Mouse (Mus musculus): ENCODE results near the gene Rapgefl1.

Rapgefl1 gene

DNA sequence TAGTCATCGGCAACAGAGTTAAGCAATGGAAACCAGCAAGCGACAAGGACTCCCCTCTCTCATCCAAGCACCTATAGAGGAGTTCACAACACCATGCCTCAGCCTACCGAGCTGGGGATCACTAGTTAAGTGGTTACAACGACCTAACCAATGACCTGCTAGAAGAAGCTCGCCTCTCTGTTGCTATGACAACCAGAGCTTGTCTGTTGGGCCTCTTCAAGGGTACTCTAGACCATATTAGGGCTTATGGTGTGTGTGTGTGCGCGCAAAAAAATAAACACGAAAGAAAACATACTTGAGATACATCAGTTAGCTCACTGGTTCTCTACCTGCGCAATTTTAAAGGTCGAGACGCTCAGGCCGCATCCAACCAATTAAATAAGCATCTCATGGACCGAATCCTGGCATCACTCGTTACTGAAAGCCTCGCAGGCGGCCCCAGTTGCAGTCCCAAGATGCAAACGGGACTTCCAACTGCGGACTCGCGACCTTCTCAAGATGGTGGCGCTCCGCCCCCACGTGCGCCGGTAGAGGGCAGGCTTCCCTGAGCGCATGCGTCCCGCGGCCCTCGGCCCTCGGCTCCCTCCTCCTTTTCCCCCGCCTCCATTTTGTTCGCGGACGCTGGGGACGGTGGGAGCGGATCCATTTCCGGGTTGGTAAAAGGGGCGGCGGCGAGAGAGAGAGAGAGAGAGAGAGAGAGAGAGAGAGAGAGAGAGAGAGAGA is 26.6 kb downstream of the Rapgefl1 start, which contains the start of gene Wipf2:
TSS of gene Wipf2 (plus strand) at position 611 of the 723 bp plus-strand sequence.
- DNase-seq: peak; percentile 99

DNA sequence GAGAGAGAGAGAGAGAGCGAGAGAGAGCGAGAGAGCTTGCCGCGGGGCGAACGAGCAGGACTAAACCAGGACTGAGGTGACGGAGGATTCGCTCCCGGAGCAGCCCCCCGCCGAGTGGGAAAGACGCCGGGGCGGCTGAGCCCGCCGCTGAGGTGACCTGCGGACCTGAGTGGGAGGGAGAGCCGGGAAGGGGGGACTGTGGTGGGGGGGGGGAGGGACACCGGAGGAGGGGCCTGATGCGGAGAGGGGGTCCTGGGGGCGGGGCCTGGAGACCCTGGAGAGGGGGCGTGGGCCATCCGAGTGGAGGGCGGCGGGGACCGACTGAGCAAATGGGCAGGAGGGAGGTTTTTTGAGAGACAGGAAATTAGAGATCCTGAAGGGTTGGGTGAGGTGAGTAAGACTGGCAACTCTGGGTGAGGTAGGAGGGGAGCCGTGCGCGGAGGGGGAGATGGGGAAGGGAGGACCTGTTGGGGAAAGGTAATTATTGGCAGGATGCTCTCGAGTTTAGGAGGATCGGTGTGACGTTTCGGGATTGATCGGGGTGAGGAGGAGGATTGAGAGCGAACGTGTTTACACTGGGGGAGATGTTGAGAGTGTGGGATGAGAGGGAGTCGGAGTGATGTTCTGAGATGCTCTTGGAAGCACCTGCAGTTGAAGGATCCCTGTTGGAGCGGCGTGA is 27.3 kb downstream of the Rapgefl1 start:
- DNase-seq: peak; percentile 89

DNA sequence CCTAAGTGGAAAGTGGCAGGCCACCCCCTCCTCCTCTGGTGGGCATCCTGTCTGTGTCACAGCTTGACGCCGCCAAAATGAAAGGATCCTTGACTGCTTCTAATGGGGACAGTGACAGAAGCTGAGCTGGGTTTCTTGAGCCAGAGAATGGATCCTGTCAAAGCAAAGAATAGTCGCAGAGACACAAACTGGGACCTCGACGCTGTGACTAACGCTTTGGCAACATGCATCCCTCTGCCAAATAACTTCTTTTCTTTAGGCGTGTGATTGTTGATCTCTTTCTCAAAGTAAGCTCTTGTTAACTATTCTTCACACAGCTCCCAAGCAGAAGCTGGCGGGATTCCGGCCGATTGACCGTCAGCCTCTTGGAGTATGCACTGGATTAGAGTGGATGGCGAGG is 30.7 kb downstream of the Rapgefl1 start:
- peak; percentile 29 for DNase-seq

DNA sequence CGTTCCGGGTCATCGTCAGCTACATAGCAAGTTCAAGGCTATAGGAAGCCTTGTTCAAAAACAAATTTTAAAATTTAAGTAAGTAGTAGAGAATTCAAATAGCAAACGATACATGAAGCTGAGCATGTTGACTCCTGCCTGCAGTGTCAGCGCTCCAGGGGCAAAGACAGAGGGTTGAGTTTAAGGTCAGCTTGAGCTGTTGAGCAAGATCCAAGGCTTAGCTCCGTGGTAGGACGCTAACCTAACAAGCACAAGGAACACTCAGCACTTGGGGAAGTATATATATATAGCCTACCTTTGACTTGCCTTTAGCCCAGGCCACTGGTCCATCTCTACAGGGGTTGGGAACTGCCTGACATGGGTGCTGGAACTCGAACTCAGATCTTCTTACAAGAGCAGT is 33.3 kb downstream of the Rapgefl1 start:
- no peak for DNase-seq

DNA sequence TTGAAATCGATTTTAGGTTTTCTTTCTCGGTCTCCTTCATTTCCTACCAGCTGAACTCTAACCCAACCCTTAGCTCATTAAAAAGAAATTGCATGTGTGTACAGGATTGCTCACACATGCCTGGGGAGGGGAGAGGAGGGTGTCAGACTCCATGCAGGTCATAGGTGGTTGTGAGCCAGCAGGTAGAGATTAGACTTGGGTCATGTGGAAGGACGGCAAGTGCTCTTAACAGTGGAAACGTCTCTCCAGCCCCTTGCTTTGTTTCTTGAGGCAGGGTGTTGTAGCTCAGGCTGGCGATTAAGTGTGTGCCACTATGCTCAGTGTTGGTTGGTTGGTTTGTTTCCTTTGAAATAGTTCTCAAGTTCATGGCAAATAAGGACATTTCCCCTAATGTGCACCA is 34.2 kb downstream of the Rapgefl1 start:
- no peak for DNase-seq

DNA sequence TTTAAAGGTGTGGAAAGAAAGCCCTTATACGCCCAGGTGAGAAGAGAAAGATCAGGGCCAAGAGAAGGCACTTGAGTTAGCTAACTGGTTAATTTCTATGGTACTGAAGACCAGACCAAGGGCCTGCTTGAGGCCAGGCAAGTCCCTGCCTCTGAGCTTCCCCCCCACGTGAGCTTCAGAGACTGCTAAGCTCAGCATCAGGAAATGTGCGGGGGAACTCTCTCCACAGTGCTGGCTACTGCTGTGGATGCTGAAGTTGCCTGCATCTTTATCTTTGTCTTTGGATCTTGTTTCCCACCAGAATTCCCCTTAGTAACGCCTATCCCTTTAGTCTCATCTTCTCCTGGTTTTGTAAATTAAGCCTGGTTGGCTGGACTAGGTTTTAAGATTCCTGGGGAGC is 34.8 kb downstream of the Rapgefl1 start:
- no peak for DNase-seq

DNA sequence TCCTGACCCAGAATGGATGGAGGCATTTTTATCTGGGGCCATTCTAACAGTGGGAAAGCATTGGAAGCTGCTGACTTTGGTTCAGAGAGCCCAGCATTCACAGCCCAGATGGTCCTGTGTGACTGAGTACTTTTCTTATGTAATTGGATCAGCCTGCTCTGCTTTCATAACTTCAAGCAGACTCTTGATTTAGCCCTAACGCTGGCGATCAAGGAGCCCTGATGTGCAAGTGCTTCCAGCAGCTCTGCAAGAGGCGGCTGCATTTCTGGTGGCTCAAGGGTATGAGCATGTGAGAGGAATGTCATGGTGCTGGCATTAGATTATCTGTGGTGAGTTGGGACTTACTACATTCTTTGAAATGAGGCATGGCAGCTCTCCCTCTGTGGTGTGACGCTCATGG is 35.5 kb downstream of the Rapgefl1 start:
- no peak for DNase-seq

DNA sequence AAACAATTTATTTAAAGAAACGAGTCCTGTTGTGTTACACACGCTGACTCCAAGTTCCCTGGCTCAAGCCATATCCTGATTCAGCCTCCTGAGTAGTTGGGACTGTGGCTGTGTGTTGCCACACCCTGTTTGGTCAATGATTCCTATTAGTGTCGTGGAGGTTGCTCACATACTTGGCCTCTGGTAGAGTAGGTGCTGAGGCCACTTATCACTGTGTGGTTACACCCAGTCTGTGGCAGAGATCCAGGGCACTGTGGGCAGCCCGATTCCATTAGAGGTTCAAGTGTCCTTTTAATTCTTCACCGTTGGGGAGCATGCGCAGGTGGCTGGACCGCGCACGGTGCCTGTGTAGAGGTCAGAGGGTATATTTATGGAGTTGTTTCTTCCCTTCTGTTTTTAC is 37.3 kb downstream of the Rapgefl1 start:
- no peak for DNase-seq

DNA sequence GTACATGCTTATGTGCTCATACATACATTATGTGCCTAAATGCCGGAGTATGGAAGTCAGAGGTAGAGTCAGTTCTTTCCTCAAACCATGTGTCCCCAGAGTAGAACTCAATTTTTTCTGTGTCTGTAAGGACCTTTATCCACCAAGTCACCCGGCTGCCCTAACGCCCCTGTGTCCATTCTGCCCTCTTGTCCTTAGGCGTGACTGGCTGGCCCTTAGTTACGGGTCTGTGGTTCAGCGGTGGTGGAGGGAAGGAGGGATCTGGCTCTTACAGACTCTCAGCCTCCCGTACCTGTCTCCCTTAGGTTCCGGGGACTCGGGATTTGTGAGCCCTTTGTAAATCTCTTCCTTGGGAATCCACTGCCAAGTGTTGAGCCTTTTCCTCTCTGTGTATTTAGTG is 40.4 kb downstream of the Rapgefl1 start:
- DNase-seq: no peak

DNA sequence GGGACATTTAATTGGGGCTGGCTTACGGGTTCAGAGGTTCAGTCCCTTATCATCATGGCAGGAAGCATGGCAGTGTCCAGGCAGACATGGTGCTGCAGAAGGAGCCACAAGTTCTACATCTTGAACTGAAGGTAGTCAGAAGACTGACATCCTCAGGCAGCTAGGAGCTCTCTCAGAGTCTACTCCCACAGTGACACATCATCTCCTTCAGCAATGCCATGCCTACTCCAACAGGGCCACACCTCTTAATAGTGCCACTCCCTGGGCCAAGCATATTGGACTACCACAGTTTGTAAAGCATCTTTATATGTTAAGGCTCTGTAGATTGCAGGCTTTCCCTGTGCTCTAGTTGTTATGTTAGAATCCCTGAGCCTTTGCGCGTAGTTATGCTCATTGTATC is 51.1 kb downstream of the Rapgefl1 start:
- DNase-seq: no peak

DNA sequence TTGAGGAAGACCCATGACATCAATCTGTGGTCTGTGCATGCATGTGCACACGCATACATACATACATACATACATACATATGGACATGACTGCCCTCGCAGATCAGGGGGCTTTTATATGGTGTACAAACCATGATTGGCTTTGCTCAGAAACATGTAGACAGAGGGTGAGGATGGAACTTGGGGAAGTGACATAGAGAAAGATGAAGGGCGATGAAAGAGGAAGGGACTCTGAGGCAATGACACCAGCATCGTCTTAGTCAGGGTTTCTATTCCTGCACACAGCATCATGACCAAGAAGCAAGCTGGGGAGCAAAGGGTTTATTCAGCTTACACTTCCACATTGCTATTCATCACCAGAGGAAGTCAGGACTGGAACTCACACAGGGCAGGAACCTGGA is 52.5 kb downstream of the Rapgefl1 start:
- DNase-seq: no peak

DNA sequence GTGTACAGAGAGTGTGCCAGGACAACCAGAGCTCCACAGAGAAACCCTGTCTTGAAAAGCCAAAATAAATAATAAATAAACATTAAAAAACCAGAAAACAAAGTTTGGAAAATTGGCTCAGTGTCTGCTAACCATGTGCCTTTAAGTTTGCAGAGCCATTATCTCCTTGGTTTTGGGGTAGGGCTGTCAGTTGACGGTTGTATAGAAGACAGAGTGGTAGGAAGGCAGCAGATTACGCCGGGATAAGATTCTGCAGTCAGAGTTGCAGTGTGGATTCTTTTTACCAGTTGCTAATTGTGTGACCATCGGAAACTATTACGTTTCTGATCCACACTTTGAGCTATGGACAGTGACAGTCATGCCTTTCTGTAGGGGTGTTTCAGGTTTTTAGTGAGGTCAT is 53.4 kb downstream of the Rapgefl1 start:
- no peak for DNase-seq

DNA sequence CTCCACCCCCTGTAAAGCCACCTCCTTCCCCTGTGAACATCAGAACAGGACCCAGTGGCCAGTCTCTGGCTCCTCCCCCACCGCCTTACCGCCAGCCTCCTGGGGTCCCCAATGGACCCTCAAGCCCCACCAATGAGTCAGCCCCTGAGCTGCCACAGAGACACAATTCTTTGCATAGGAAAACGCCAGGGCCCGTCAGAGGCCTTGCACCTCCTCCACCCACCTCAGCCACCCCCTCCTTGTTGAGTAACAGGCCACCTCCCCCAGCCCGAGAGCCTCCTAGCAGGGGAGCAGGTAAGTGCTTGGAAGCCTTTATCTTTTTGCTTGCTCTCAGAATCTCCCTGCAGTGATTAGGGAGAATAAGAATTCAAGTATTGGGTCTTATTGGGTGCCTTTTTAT is 55.8 kb downstream of the Rapgefl1 start:
- no peak for DNase-seq

DNA sequence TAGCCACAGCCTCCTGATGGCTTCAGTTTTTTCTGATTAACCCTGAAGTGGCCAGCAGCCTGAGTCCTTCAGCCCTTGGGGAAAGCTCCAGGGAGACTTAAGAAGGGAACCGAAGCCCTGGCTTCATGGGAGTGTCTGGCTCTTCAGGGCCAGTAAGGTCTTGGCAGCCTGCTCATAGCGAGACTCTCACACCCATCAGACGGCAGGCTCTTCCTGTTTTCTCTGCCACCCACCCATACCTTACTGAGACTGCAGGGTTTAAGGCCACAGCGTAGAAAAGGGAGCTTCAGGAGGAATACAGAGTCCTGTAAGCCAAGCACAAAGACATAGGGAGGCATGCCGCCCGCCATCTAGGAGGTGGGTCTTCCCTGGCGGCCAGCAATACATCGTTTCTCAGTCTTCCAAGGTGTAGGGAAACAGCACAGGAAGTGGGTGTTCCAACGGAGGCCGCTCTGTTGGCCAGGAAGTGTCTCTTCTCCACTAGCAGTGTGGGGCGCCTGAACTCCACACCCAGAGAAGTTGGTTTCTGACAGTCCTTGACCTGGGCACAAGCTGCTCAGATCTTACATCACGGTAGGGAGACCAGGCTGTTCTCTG is 64.0 kb downstream of the Rapgefl1 start:
- no peak for DNase-seq

DNA sequence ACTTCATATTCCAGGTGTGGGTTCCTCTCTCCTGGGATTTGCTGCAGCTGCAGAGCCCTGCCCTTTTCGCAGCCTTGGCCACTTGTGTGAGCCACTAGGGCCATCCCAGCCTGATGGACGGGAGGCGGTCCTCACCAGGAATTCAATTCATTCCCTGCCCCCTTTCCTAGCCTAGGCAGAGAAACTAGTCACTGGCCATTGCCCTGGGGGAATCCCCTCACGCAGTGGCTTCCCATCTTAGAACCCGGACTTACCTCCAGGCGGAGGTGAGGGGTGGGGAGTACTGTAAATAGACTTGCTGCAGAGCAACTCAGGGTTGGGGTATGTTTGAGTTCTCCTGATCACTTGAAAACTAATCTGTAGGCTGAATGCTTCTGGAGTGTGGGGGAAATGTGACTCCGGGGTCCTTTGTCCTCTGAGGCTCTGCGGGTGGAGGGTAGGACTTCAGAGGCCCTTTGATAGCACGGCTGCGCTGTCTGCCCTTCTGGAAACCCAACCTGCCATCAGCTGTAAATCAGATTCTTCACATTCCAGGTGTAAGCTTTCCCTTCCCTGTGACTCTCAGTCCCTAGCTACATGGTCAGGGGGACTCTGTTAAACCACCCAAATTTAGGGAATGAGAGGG is 66.1 kb downstream of the Rapgefl1 start:
- DNase-seq: peak; percentile 77
